Mouse (Mus musculus) 3134 (cell line): Measurements from ENCODE around the gene Cacnb1.

ENCODE experiments used
- DNase-seq: peaks from one replicate; pipeline ENCODE4 v3.0.0-alpha.2; 2011; ENCODE audit warnings: low spot score; ENCODE audit not compliant: insufficient read length; ENCODE audit errors: extremely low read depth

Cacnb1 gene

GRCm38 (mm10) chr11:97958641-97959299 lies 64.1 kb downstream of the Cacnb1 start:
- no peak for DNase-seq

GRCm38 (mm10) chr11:97956905-97957560 lies 65.8 kb downstream of the Cacnb1 start:
- no peak for DNase-seq

GRCm38 (mm10) chr11:97955915-97956314 lies 66.9 kb downstream of the Cacnb1 start:
- DNase-seq = no peak

GRCm38 (mm10) chr11:97955146-97955902 lies 67.5 kb downstream of the Cacnb1 start:
- no peak for DNase-seq

GRCm38 (mm10) chr11:97954469-97955141 lies 68.2 kb downstream of the Cacnb1 start:
- DNase-seq = no peak

GRCm38 (mm10) chr11:97953939-97954275 lies 68.9 kb downstream of the Cacnb1 start:
- no peak for DNase-seq

- DNase-seq = no peak
These were observed 69.5 kb downstream of the Cacnb1 start for GRCm38 (mm10) chr11:97953179-97953938.

- no peak for DNase-seq
These were observed 70.3 kb downstream of the Cacnb1 start for GRCm38 (mm10) chr11:97952367-97953006.
